Comparison of ENCODE assay signal across 25 mouse cellular contexts in the genomic region with DNA sequence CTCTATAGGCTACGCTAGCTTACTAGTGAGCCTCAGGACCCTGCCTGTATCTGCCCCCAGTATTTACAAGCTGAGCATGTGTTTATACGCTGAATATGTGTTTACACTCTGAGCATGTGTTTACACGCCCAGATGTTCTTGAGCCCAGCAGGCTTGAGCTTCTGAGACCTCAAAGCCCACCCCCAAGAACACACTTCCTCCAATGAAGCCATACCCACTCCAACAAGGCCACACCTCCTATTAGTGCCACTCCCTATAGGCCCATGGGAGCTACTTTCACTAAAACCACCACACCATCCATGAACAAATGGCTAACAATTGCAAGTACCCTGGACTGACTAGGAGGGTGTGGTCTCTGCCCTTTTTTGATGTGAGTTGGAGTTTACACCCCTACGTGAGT. TPM values are rescaled to one million over a fixed set of nuclear protein-coding genes. Genes with fewer than 3 reads are reported as not detected.
DNase-seq lines count a peak whose midpoint lies in the region; ATAC-seq and TF ChIP-seq lines count a peak whose summit lies in the region.
"Had no signal": no experiment of that assay in that cellular context is flagged by ENCODE, and none has a peak within 500 bp of the region (broad histone marks: within the 10 kb centered on the region; RNA-seq: fewer than 3 reads in every experiment).

No protein-coding gene starts in this region.

- no peak overlapping the region for H3K9ac ChIP-seq in intestine, embryonic 15.5 days
- no peak overlapping the region for H3K9ac ChIP-seq in intestine, postnatal 0 days (ENCODE audit: low read depth, low read length)
- H3K9ac ChIP-seq in lung, embryonic 15.5 days, result no peak overlapping the region
- no peak overlapping the region for H3K9ac ChIP-seq in intestine, embryonic 16.5 days (ENCODE audit: low read depth, low read length)
- H3K9ac ChIP-seq: embryonic facial prominence, embryonic 12.5 days; forebrain, embryonic 13.5 days; forebrain, embryonic 15.5 days; forebrain, postnatal 0 days had no signal

- DNase-seq in lung, adult 18-20 months, result no peak
- DNase-seq in R1 (ENCODE audit: low read depth, low spot score), result peak; percentile 38
- DNase-seq in gastrocnemius, adult 18-20 months (ENCODE audit: low spot score), result no peak
- no peak for DNase-seq in cerebellum, postnatal 14 days
- DNase-seq: adrenal gland, adult 8-10 months; adrenal gland, postnatal 25 days; B cell, adult 2 months; cerebellum, adult 11 months; cerebellum, adult 18-20 months; cerebellum, adult 8-10 months; cerebellum, adult 9-11 months; cerebellum, postnatal 25 days; forebrain, postnatal 0 days had no signal

- no peak overlapping the region for H3K4me3 ChIP-seq in intestine, embryonic 15.5 days (replicated peaks)
- no peak overlapping the region for H3K4me3 ChIP-seq in intestine, postnatal 0 days (ENCODE audit: low read depth, low read length)
- H3K4me3 ChIP-seq in lung, embryonic 15.5 days, result no peak overlapping the region
- no peak overlapping the region for H3K4me3 ChIP-seq in intestine, embryonic 16.5 days (ENCODE audit: low read length)
- H3K4me3 ChIP-seq: embryonic facial prominence, embryonic 10.5 days; embryonic facial prominence, embryonic 12.5 days; forebrain, embryonic 13.5 days; forebrain, embryonic 15.5 days had no signal

- H3K9me3 ChIP-seq in intestine, embryonic 15.5 days, result no peaks in the 10 kb centered on the region
- H3K9me3 ChIP-seq in intestine, postnatal 0 days (ENCODE audit: control insufficient read depth), result 0 out of 2 replicates have a peak, but pooled peaks cover 3% of the 10 kb centered on the region
- no peaks in the 10 kb centered on the region for H3K9me3 ChIP-seq in lung, embryonic 15.5 days
- H3K9me3 ChIP-seq in intestine, embryonic 16.5 days (ENCODE audit: control insufficient read depth, low read length), result no peaks in the 10 kb centered on the region
- H3K9me3 ChIP-seq: embryonic facial prominence, embryonic 10.5 days; forebrain, embryonic 13.5 days; forebrain, embryonic 15.5 days; G1E had no signal

- H3K27ac ChIP-seq in intestine, embryonic 15.5 days, result no peak overlapping the region
- H3K27ac ChIP-seq in intestine, postnatal 0 days (ENCODE audit: low read depth, low read length), result no peak overlapping the region
- no peak overlapping the region for H3K27ac ChIP-seq in lung, embryonic 15.5 days
- no peak overlapping the region for H3K27ac ChIP-seq in intestine, embryonic 16.5 days (ENCODE audit: low read length)
- H3K27ac ChIP-seq: embryonic facial prominence, embryonic 10.5 days; embryonic facial prominence, embryonic 12.5 days; forebrain, embryonic 13.5 days; forebrain, embryonic 15.5 days had no signal

- WGBS in intestine, embryonic 15.5 days, result 62% methylated on average over 4 of the region's 4 CpGs
- 59% methylated on average over 4 of the region's 4 CpGs for WGBS in intestine, postnatal 0 days
- WGBS in lung, embryonic 15.5 days, result 55% methylated on average over 4 of the region's 4 CpGs
- 56% methylated on average over 4 of the region's 4 CpGs for WGBS in intestine, embryonic 16.5 days

- H3K27me3 ChIP-seq in intestine, embryonic 15.5 days (replicated peaks), result no peaks in the 10 kb centered on the region
- no peaks in the 10 kb centered on the region for H3K27me3 ChIP-seq in intestine, postnatal 0 days (replicated peaks; ENCODE audit: control insufficient read depth, insufficient read depth, low read length)
- no peaks in the 10 kb centered on the region for H3K27me3 ChIP-seq in lung, embryonic 15.5 days
- H3K27me3 ChIP-seq in intestine, embryonic 16.5 days (replicated peaks; ENCODE audit: control insufficient read depth, insufficient read depth, low read length), result no peaks in the 10 kb centered on the region
- H3K27me3 ChIP-seq: embryonic facial prominence, embryonic 12.5 days; forebrain, embryonic 13.5 days; forebrain, embryonic 15.5 days had no signal

- peak; percentile 49; the same call in 1 of the 2 replicates for ATAC-seq in intestine, embryonic 15.5 days
- no peak for ATAC-seq in intestine, postnatal 0 days
- peak; percentile 59; the same call in 1 of the 2 replicates for ATAC-seq in lung, embryonic 15.5 days (ENCODE audit: borderline replicate concordance, extremely low read depth, low FRiP score, low TSS enrichment)
- ATAC-seq in intestine, embryonic 16.5 days, result peak; percentile 53
- ATAC-seq: activated CD4-positive, CD25-positive, alpha-beta regulatory T cell, adult 4 months; CD4-positive, CD25-positive, alpha-beta regulatory T cell, adult 4 months; forebrain, embryonic 13.5 days; forebrain, embryonic 15.5 days; forebrain, postnatal 0 days; Patski had no signal

- no peak for TF ChIP-seq CTCF in intestine, postnatal 0 days (IDR thresholded peaks at IDR 0.05; ENCODE audit: low read depth)

- H3K4me2 ChIP-seq in intestine, embryonic 15.5 days (replicated peaks), result no peak overlapping the region
- no peak overlapping the region for H3K4me2 ChIP-seq in intestine, postnatal 0 days (replicated peaks; ENCODE audit: low read depth)
- no peak overlapping the region for H3K4me2 ChIP-seq in lung, embryonic 15.5 days
- H3K4me2 ChIP-seq in intestine, embryonic 16.5 days (ENCODE audit: low read depth, low read length), result no peak overlapping the region
- H3K4me2 ChIP-seq: embryonic facial prominence, embryonic 12.5 days; forebrain, embryonic 13.5 days; forebrain, embryonic 15.5 days had no signal

- no peaks in the 10 kb centered on the region for H3K36me3 ChIP-seq in intestine, embryonic 15.5 days
- H3K36me3 ChIP-seq in intestine, postnatal 0 days (ENCODE audit: control insufficient read depth, insufficient read depth), result no peaks in the 10 kb centered on the region
- no peaks in the 10 kb centered on the region for H3K36me3 ChIP-seq in lung, embryonic 15.5 days
- H3K36me3 ChIP-seq in intestine, embryonic 16.5 days (ENCODE audit: control insufficient read depth, insufficient read depth, low read length), result no peaks in the 10 kb centered on the region
- H3K36me3 ChIP-seq: embryonic facial prominence, embryonic 10.5 days; embryonic facial prominence, embryonic 12.5 days; forebrain, embryonic 15.5 days; G1E had no signal

- no peaks in the 10 kb centered on the region for H3K4me1 ChIP-seq in intestine, embryonic 15.5 days (replicated peaks)
- H3K4me1 ChIP-seq in intestine, postnatal 0 days (replicated peaks; ENCODE audit: control insufficient read depth, insufficient read depth, low read length), result no peaks in the 10 kb centered on the region
- H3K4me1 ChIP-seq in lung, embryonic 15.5 days, result no peaks in the 10 kb centered on the region
- H3K4me1 ChIP-seq in intestine, embryonic 16.5 days (ENCODE audit: control insufficient read depth, insufficient read depth, low read length), result no peaks in the 10 kb centered on the region
- H3K4me1 ChIP-seq: embryonic facial prominence, embryonic 10.5 days; forebrain, embryonic 13.5 days; forebrain, embryonic 15.5 days had no signal

RNA-seq across cellular contexts. Expression of a gene that starts 17.3 kb away (rescaled TPM):
- polyA plus RNA-seq in intestine, embryonic 15.5 days (2015; fragmentation: Nextera tagmentation; extraction: Ambion mirVana), result 3.3 and 4.5 TPM in 2 replicates
- polyA plus RNA-seq in intestine, postnatal 0 days (2015; fragmentation: Nextera tagmentation; extraction: Ambion mirVana), result 2.4 and 2.8 TPM in 2 replicates
- polyA plus RNA-seq in lung, embryonic 15.5 days (2015; fragmentation: Nextera tagmentation; extraction: Ambion mirVana), result 2.1 and 2.4 TPM in 2 replicates
- polyA plus RNA-seq in intestine, embryonic 16.5 days (2015; fragmentation: Nextera tagmentation; extraction: Ambion mirVana), result 2.0 and 2.5 TPM in 2 replicates
- 1 to 10 TPM; 3.2 to 3.3 TPM for total RNA-seq in gastrocnemius, adult 18-20 months (2021)
